Mouse (Mus musculus) adrenal gland, postnatal 0 days (tissue): ENCODE measurements around the gene Itsn1. TPM values are rescaled to one million over a fixed set of nuclear protein-coding genes. Genes with fewer than 3 reads are reported as not detected.

ENCODE experiments used
- microRNA-seq: library from miRNA; unstranded; fragments of <30 nt; microRNA quantifications from one replicate; pipeline ENCODE4, GENCODE M21; 2016; ENCODE audit warnings: borderline replicate concordance; ENCODE audit not compliant: insufficient number of aligned reads
- polyA plus RNA-seq: library from polyadenylated mRNA; unstranded; fragments of >200 nt; fragmentation: Nextera tagmentation; extraction: Ambion mirVana; gene quantifications from 2 replicates; pipeline ENCODE4 v1.2.1, GENCODE M21; 2015

The Itsn1 gene
- polyA plus RNA-seq, result 12.1 and 14.4 TPM in 2 replicates

GRCm38 (mm10) chr16:91729066-91729482, at the start of gene Itsn1:
Gene Itsn1 (plus strand): TSS chr16:91729281.

GRCm38 (mm10) chr16:91688619-91689334, 40.3 kb upstream of the Itsn1 start, which contains the start of gene Donson:
Gene Donson (minus strand): TSS chr16:91688770.

GRCm38 (mm10) chr16:91728123-91729065, 687 bp upstream of the Itsn1 start, which contains the start of gene Cryzl1:
Gene Cryzl1 (minus strand): TSS chr16:91728975.

Small RNAs within 50 kb of the gene (microRNA-seq; reads per million reads assigned to microRNA genes)
- not detected for gene Gm27773

Other genes with a start within 250 kb of the Itsn1 start
- gene Ifnar1, start 244.0 kb upstream of the Itsn1 start, polyA plus RNA-seq, result 34.7 and 40.5 TPM in 2 replicates
- gene Ifngr2, start 182.2 kb upstream of the Itsn1 start, polyA plus RNA-seq, result 69.3 and 76.2 TPM in 2 replicates
- 33.7 and 40.5 TPM in 2 replicates for gene Tmem50b, start 131.5 kb upstream of the Itsn1 start, polyA plus RNA-seq
- gene Dnajc28, start 110.3 kb upstream of the Itsn1 start, polyA plus RNA-seq, result 4.3 and 6.6 TPM in 2 replicates
- gene Gart, start 82.3 kb upstream of the Itsn1 start, polyA plus RNA-seq, result 30.8 and 52.8 TPM in 2 replicates
- 65.5 and 87.0 TPM in 2 replicates for gene Son, start 81.8 kb upstream of the Itsn1 start, polyA plus RNA-seq
- 5.1 and 9.6 TPM in 2 replicates for gene Donson, start 40.5 kb upstream of the Itsn1 start, polyA plus RNA-seq
- 75.8 and 85.3 TPM in 2 replicates for gene Cryzl1, start 306 bp upstream of the Itsn1 start, polyA plus RNA-seq